Mouse (Mus musculus) neural tube, embryonic 12.5 days (tissue): Measurements from ENCODE around the gene Timm10b. TPM values are rescaled to one million over a fixed set of nuclear protein-coding genes. Genes with fewer than 3 reads are reported as not detected.
A peak's percentile ranks its signal among the peaks of the same experiment; 100 is the strongest.

Experiments
- ATAC-seq: fragments of 200-750 bp; cut with Nextera tagmentation; 2 replicates; pipeline ENCODE4 v1.8.0; 2017; ENCODE audit warnings: low read depth, mild to moderate bottlenecking, moderate TSS enrichment, moderate library complexity; ENCODE audit not compliant: low FRiP score
- H3K27ac ChIP-seq: fragments of 300-500 bp; sonication (generic); 2 replicates; pipeline ENCODE4 v1.5.1; 2016
- H3K27me3 ChIP-seq: fragments of 300-500 bp; sonication (generic); replicated peaks from 2 replicates; pipeline ENCODE4 v1.6.1; 2016; ENCODE audit warnings: mild to moderate bottlenecking
- H3K36me3 ChIP-seq: fragments of 300-500 bp; sonication (generic); 2 replicates; pipeline ENCODE4 v1.6.1; 2016; ENCODE audit warnings: mild to moderate bottlenecking
- H3K4me1 ChIP-seq: fragments of 300-500 bp; sonication (generic); 2 replicates; pipeline ENCODE4 v1.6.1; 2016
- H3K4me2 ChIP-seq: fragments of 300-500 bp; sonication (generic); replicated peaks from 2 replicates; pipeline ENCODE4 v1.6.1; 2016; ENCODE audit warnings: mild to moderate bottlenecking
- H3K4me3 ChIP-seq: fragments of 300-500 bp; sonication (generic); 2 replicates; pipeline ENCODE4 v1.5.1; 2016
- H3K9ac ChIP-seq: fragments of 300-500 bp; sonication (generic); 2 replicates; pipeline ENCODE4 v1.6.1; 2016; ENCODE audit warnings: mild to moderate bottlenecking
- H3K9me3 ChIP-seq: fragments of 300-500 bp; sonication (generic); 2 replicates; pipeline ENCODE4 v1.6.1; 2016; ENCODE audit warnings: mild to moderate bottlenecking
- WGBS: fragments of 180-500 bp; shearing (Covaris S2); methylation state at CpG from one replicate; pipeline ENCODE4 v1.1.7; 2016; 5-methylcytosine and 5-hydroxymethylcytosine counted together
- polyA plus RNA-seq: library from polyadenylated mRNA; unstranded; fragments of >200 nt; fragmentation: Nextera tagmentation; extraction: Ambion mirVana; gene quantifications from 2 replicates; pipeline ENCODE4 v1.2.1, GENCODE M21; 2016

The Timm10b gene
- polyA plus RNA-seq, 1 experiment from 2014 or later = 160 TPM

DNA sequence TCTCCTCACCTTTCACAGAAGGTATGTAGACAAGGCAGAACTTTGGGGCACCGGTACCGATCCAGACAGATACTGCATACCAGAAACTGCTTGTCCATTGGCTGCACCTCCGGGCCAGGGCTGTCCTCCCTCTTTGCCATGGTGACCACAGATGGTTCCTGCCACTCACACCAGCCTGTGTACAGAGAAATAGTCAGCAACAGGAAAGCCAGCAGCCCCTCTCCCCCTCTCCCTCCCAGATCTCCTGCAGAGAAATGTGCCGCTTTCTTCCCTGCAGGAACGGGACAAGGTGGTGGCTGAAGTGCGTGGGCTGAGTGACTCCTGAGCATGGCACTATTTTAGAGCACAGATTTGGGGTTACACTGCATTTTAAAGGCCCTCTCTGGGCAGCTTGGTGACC lies 14.5 kb upstream of the Timm10b start:
- Histone ChIP-seq H3K36me3 (peaks cover 52% of the 10 kb centered on the region), H3K4me2 (no peak overlapping the region), H3K9ac (no peak overlapping the region), H3K27ac (no peak overlapping the region), H3K9me3 (no peaks in the 10 kb centered on the region), H3K4me1 (peaks cover 11% of the 10 kb centered on the region), H3K4me3 (no peak overlapping the region), H3K27me3 (no peaks in the 10 kb centered on the region)
- WGBS = 80% methylated on average over 6 of the region's 6 CpGs
- ATAC-seq = no peak

DNA sequence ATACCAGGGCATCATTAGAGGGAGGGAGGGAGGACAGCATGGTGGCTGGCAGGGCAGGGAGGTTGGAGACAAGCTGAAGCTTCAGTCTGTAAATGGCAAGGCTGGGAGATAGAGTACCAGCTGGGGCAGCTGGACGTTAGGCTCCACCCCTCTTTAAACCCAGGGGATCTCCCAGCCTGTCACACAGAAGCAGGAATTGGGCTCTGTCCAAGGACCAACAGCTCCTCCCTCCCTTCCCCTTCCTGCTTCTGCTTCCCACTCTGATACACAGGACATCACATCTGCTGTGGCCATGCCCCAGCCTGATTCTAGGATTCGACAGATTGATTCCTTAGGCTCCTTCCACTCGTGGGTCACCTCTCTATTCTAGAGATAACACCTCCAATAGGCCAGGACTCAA lies 11.2 kb upstream of the Timm10b start:
- H3K36me3 ChIP-seq = peaks cover 19% of the 10 kb centered on the region
- H3K9me3 ChIP-seq = no peaks in the 10 kb centered on the region
- WGBS = 33% methylated on average over 3 of the region's 3 CpGs
- peak overlapping the region; percentile 9; the same call in 1 of the 2 replicates for H3K4me2 ChIP-seq
- H3K9ac ChIP-seq = no peak overlapping the region
- no peak overlapping the region for H3K4me3 ChIP-seq
- H3K27me3 ChIP-seq = no peaks in the 10 kb centered on the region
- H3K27ac ChIP-seq = no peak overlapping the region
- ATAC-seq = peak; percentile 15; the same call in 1 of the 2 replicates
- H3K4me1 ChIP-seq = peaks cover 22% of the 10 kb centered on the region

DNA sequence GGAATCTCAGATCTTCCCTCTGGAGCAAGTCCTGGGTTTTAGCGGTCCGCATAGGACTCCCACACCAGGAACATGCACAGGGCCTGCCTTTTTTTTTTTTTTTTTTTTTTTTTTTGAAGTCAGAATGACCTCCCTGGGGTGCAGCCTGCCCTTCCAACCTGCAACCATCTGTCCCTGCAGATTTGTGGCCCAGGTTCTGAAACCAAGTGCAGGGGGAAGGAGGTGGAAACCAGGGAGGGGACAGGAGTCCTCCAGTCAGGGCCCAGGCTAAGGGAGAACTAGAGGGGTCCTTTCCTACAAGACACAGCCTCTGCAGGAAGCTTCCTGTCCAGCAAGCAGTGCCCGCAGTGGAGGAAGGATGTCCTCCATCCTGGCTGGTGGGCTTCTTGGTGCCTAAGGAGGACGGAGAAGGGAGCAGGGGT lies 7.3 kb upstream of the Timm10b start:
- ATAC-seq = no peak; the same call in 1 of the 2 replicates

DNA sequence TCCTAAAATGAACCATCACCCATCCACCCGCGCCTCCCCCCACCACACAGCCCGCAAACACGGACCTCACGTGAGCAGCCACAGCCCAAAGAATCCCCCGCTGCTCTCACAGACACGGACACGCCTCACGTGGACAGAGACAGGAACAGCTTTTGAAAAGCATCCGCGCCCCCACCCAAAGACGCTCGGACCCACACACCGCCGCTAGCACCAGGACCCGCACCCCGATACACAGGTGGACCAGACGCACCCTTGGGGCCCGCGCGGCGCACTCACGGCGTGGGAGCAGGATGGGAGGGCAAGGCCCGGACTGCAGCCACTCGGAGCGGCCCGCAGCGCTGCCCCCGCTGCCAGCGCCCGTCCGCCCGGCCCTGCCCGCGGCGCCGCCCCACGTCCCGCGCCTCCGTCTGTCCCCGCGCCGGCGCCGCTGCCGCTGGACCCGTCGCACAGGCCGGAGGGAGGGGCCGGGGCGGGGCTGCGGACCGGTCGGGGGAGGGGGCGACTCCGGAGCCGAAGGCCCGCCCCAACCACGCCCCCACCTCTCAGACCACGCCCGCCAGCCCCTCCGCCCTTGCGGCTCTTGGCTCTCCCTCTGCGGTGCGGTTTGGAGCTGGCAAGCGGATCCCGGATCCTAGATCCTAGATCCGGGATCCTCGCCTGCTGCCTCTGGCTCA lies 6.6 kb upstream of the Timm10b start, which contains the start of gene Trim3:
TSS of gene Trim3 (minus strand) at position 445 of the 674 bp plus-strand sequence.
- Histone ChIP-seq H3K9ac (peak within 1 kb of the TSS; percentile 86), H3K4me1 (peaks cover 36% of the 10 kb centered on the region), H3K36me3 (peaks cover 24% of the 10 kb centered on the region), H3K9me3 (no peaks in the 10 kb centered on the region), H3K4me2 (peak within 1 kb of the TSS; percentile 77), H3K4me3 (peak within 1 kb of the TSS; percentile 77), H3K27me3 (no peaks in the 10 kb centered on the region), H3K27ac (peak within 1 kb of the TSS; percentile 64)
- under 1% methylated on average over 58 of the region's 71 CpGs for WGBS
- peak; percentile 86 for ATAC-seq

More for the DNA sequence above, 7.3 kb upstream of the Timm10b start:
- Histone ChIP-seq H3K27me3 (no peaks in the 10 kb centered on the region), H3K9me3 (no peaks in the 10 kb centered on the region), H3K4me1 (peaks cover 36% of the 10 kb centered on the region), H3K4me2 (peak overlapping the region; percentile 77), H3K9ac (peak overlapping the region; percentile 86), H3K27ac (no peak overlapping the region), H3K4me3 (peak overlapping the region; percentile 77), H3K36me3 (peaks cover 20% of the 10 kb centered on the region)
- WGBS = 14% methylated on average over 4 of the region's 4 CpGs

DNA sequence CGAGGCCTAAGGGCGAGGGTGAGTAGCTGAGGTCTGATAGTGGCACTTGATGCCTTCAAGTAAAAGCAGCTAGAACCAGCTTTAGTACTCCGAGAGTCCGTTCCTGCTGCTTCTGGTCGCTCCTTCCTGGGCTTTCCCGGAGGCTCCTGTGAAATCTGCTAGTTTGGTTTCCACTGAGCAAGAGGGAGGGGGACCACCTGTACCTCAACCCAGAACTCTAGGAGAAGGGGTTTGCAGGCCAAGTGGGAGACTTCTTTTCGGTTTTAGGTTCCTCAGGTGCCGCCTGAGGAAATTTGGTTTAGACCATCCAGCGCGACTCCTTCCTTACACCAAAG lies 6.1 kb upstream of the Timm10b start:
- Histone ChIP-seq H3K4me2 (peak overlapping the region; percentile 77), H3K36me3 (peaks cover 24% of the 10 kb centered on the region), H3K9me3 (no peaks in the 10 kb centered on the region), H3K4me3 (peak overlapping the region; percentile 77), H3K27ac (peak overlapping the region; percentile 64; the same call in 1 of the 2 replicates), H3K27me3 (no peaks in the 10 kb centered on the region), H3K9ac (peak overlapping the region; percentile 86), H3K4me1 (peaks cover 32% of the 10 kb centered on the region)
- no peak; the same call in 1 of the 2 replicates for ATAC-seq
- 6% methylated on average over 10 of the region's 10 CpGs for WGBS

DNA sequence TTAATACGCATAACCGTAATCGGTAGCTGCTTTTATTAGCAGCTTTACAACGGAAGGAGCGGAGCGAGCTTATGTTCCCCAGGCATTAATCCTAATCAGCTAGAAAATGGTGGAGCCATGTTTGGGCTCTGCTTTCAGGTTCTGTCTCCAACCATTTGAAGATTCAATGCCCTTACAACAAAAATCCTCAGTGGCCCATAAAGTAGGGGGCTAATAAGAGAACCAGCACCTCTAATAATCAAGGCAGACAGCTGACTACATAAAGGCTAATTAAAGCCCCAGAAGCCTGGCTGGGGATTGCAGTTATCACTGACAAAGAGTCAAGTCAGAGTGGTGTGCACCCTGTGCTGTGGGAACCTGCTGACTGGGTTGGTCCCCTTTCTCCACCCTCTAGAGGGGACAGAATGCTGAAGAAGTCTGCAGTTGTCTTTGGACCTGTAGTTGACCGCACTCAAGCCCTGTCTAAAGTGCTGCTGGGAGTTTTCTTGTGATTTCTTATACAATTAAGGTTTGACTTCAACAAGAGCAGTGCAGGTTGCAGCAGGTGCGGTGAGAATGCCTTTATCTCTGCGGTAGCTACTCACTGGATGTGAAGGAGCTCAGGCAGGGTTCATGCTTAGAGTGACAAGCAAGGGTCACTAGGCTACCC lies 5.5 kb upstream of the Timm10b start:
- Histone ChIP-seq H3K4me2 (peak overlapping the region; percentile 77), H3K4me3 (no peak overlapping the region; the same call in 1 of the 2 replicates), H3K27me3 (no peaks in the 10 kb centered on the region), H3K4me1 (peaks cover 33% of the 10 kb centered on the region), H3K36me3 (peaks cover 24% of the 10 kb centered on the region), H3K9me3 (no peaks in the 10 kb centered on the region), H3K9ac (peak overlapping the region; percentile 86; the same call in 1 of the 2 replicates), H3K27ac (peak overlapping the region; percentile 4; the same call in 1 of the 2 replicates)
- no peak for ATAC-seq
- WGBS = 49% methylated on average over 9 of the region's 9 CpGs

DNA sequence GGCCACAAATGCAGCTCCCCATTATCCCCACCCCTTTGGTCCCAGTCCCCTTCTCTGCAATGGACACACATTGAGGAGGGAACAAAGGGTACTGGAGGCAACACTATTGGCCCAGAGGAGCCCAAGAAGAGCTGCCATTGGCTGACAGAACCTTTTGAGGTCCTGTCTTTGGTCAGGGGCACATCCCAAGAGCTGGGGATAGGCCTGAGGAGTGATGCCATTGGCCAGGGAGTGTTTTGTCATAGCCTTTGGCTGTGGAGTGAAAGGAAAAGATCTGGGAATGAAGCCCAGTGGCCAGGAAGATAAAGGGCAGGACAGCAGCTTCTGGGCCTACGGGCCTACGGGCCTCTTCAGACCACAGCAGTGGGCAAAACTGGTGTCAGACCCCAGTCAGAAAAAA lies 4.1 kb upstream of the Timm10b start:
- WGBS = 100% methylated on average over 2 of the region's 2 CpGs
- Histone ChIP-seq H3K36me3 (peaks cover 24% of the 10 kb centered on the region), H3K4me2 (no peak overlapping the region), H3K9me3 (no peaks in the 10 kb centered on the region), H3K27me3 (no peaks in the 10 kb centered on the region), H3K4me1 (peaks cover 36% of the 10 kb centered on the region), H3K4me3 (no peak overlapping the region), H3K27ac (no peak overlapping the region), H3K9ac (no peak overlapping the region)
- ATAC-seq = no peak

DNA sequence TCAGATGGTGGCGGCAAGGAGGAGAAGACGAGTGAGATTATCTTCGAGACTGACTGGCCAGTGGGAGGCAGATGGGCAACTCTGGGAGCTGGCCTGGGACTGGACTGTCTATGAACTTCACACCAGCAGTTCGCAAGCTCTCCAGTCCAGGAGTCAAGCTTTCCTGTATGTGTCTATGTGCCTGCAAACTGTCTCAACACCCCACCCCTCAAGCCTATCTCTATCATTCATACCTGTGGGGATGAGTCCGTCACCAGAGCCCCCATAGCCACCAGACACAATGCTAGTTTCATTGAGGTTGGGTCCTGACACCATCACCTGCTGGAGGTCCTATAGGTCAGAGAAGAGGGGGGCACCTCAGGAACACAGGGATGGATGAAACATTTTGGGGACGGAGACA lies 1.1 kb upstream of the Timm10b start:
- WGBS = 95% methylated on average over 6 of the region's 6 CpGs

DNA sequence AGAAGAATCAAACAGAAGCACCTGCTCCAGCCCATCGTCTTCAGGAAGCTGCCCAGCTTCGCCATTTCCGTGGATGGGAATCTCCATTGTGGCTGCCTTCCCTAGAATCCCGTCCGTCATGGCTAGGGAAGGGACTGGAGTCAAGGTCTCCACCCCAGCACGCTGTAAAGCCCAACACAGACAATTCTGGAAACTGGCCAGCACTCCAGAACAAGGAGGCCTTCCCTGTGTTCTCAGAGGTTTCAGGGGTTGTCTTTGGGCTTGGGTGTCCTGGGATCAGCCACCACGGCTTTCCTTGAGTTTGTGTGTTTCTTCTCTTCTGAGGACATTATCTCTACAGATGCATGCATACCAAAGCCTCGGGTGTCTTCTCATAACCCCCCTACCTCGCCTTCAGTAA lies 552 bp upstream of the Timm10b start:
- ATAC-seq = no peak
- 79% methylated on average over 9 of the region's 9 CpGs for WGBS
- Histone ChIP-seq H3K4me3 (peak overlapping the region; percentile 61), H3K36me3 (peaks cover 33% of the 10 kb centered on the region), H3K9me3 (no peaks in the 10 kb centered on the region), H3K9ac (peak overlapping the region; percentile 62), H3K27ac (no peak overlapping the region), H3K27me3 (no peaks in the 10 kb centered on the region), H3K4me2 (peak overlapping the region; percentile 77), H3K4me1 (peaks cover 29% of the 10 kb centered on the region)

More for the DNA sequence above, 1.1 kb upstream of the Timm10b start:
- H3K4me3 ChIP-seq = no peak overlapping the region
- H3K4me1 ChIP-seq = peaks cover 34% of the 10 kb centered on the region
- peak overlapping the region; percentile 77; the same call in 1 of the 2 replicates for H3K4me2 ChIP-seq
- no peaks in the 10 kb centered on the region for H3K9me3 ChIP-seq
- ATAC-seq = no peak
- no peak overlapping the region for H3K27ac ChIP-seq
- no peaks in the 10 kb centered on the region for H3K27me3 ChIP-seq
- H3K9ac ChIP-seq = no peak overlapping the region
- H3K36me3 ChIP-seq = peaks cover 30% of the 10 kb centered on the region

DNA sequence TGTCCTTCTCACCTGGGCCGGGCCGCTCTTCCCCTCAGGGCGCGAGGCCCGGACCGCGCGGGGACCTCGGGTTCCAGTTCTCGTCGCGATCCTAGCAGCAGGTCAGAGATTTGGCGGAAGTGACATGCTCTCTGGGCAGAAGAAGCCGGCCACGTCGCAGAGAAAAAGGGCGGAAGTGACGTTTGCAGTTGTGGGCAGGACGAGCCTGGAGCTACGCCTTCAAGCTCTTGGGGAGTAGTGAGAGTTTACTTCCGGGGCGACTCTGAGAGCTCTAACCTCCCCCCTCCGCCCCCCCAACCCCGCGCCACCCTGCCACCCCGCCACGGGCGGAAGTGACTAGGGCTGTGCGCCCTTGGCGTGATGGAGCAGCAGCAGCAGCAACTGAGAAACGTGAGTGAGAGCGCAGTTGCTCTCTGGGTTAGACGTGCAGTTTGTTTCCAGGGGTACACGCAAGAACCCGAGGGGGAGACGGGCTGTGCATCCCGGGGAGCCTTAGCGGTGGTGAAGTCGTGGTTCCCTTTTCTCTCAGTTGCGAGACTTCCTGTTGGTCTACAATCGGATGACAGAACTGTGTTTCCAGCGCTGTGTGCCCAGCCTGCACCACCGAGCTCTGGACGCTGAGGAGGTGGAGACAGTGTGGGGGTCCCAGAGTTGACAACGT lies 507 bp downstream of the Timm10b start, which contains the start of the genes Arfip2 and Gm45799:
TSS of gene Arfip2 (minus strand) at position 184 of the 661 bp plus-strand sequence.
TSS of gene Gm45799 (plus strand) at position 320 of the 661 bp plus-strand sequence.
- H3K9ac ChIP-seq = peak within 1 kb of the TSS; percentile 72
- peak; percentile 97 for ATAC-seq
- peak within 1 kb of the TSS; percentile 61 for H3K4me3 ChIP-seq
- under 1% methylated on average over 45 of the region's 45 CpGs for WGBS
- peaks cover 22% of the 10 kb centered on the region for H3K4me1 ChIP-seq
- no peaks in the 10 kb centered on the region for H3K9me3 ChIP-seq
- peaks cover 33% of the 10 kb centered on the region for H3K36me3 ChIP-seq
- peak within 1 kb of the TSS; percentile 17; the same call in 1 of the 2 replicates for H3K27ac ChIP-seq
- peak within 1 kb of the TSS; percentile 77 for H3K4me2 ChIP-seq
- no peaks in the 10 kb centered on the region for H3K27me3 ChIP-seq

DNA sequence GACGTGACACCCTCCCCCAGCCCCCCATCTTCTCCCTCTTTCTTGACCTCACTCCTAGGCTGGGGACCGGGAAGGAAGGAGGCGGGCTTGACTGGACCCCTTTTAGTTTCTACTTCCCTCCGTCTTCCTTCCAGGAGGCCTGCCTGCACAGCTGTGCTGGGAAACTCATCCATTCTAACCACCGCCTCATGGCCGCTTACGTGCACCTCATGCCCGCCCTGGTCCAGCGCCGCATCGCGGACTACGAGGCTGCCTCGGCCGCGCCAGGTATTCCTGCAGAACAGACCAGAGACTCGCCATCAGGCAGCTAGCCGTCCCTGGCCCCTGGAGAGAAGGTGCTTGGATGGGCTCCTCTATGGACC lies 1.0 kb downstream of the Timm10b start:
- no peaks in the 10 kb centered on the region for H3K27me3 ChIP-seq
- H3K4me1 ChIP-seq = peaks cover 22% of the 10 kb centered on the region
- H3K36me3 ChIP-seq = peaks cover 30% of the 10 kb centered on the region
- peak overlapping the region; percentile 61 for H3K4me3 ChIP-seq
- peak overlapping the region; percentile 72 for H3K9ac ChIP-seq
- peak overlapping the region; percentile 77 for H3K4me2 ChIP-seq
- no peaks in the 10 kb centered on the region for H3K9me3 ChIP-seq
- WGBS = under 1% methylated on average over 18 of the region's 18 CpGs
- no peak for ATAC-seq
- H3K27ac ChIP-seq = peak overlapping the region; percentile 17; the same call in 1 of the 2 replicates

DNA sequence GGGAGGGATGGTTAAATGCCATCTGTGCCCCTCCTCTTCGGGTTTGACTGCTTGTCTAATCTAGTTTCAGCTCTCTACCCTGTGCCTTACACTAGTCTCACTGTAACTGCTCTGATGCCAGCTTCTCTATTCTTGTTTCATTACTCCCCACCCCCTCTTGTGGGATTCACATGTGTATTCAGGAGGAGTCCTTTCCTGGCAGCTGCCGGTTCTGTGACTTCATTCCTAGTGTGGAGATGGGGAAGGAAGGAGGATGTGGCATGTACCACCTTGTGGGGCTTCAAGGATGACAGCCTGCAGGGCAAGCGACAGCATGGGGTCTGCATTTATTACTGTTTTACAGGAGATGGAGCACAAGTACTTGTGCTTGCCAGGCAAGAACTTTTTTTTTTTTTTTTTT lies 2.1 kb downstream of the Timm10b start:
- H3K27me3 ChIP-seq = no peaks in the 10 kb centered on the region
- WGBS = 49% methylated on average over 3 of the region's 3 CpGs
- H3K4me3 ChIP-seq = no peak overlapping the region
- H3K4me2 ChIP-seq = peak overlapping the region; percentile 77
- no peaks in the 10 kb centered on the region for H3K9me3 ChIP-seq
- H3K9ac ChIP-seq = no peak overlapping the region
- H3K4me1 ChIP-seq = peaks cover 22% of the 10 kb centered on the region
- peaks cover 20% of the 10 kb centered on the region for H3K36me3 ChIP-seq
- no peak overlapping the region for H3K27ac ChIP-seq
- ATAC-seq = no peak
